Mouse (Mus musculus) small intestine, adult 2 months (tissue): ENCODE measurements around the gene Tbc1d30. TPM values are rescaled to one million over a fixed set of nuclear protein-coding genes. Genes with fewer than 3 reads are reported as not detected.
A peak's percentile ranks its signal among the peaks of the same experiment; 100 is the strongest.

Source experiments
- H3K27ac ChIP-seq: fragments of 200-500 bp; 2 replicates; pipeline ENCODE4 v1.5.1; 2012; ENCODE audit warnings: low read depth, low read length, control low read depth, inconsistent platforms; ENCODE audit not compliant: insufficient read depth
- H3K27me3 ChIP-seq: fragments of 200-500 bp; 2 replicates; pipeline ENCODE4 v1.6.1; 2012; ENCODE audit warnings: mild to moderate bottlenecking, moderate library complexity, low read length, inconsistent platforms; ENCODE audit not compliant: control insufficient read depth, insufficient read depth
- H3K36me3 ChIP-seq: fragments of 200-500 bp; 2 replicates; pipeline ENCODE4 v1.6.1; 2012; ENCODE audit warnings: mild to moderate bottlenecking, low read length, control low read depth, inconsistent platforms; ENCODE audit not compliant: control insufficient read depth, insufficient read depth
- H3K4me1 ChIP-seq: fragments of 200-500 bp; 2 replicates; pipeline ENCODE4 v1.6.1; 2012; ENCODE audit warnings: low read length, inconsistent platforms, mixed read lengths; ENCODE audit not compliant: control insufficient read depth, insufficient read depth, insufficient read length
- H3K4me3 ChIP-seq: fragments of 200-500 bp; 2 replicates; pipeline ENCODE4 v1.5.1; 2012; ENCODE audit warnings: low read depth, mild to moderate bottlenecking, control low read depth, inconsistent platforms, low read length, moderate library complexity
- CTCF ChIP-seq: fragments of 200-500 bp; IDR thresholded peaks from 2 replicates; pipeline ENCODE4 v1.5.1; 2012; ENCODE audit warnings: low read depth, mild to moderate bottlenecking, control low read depth, inconsistent platforms, low read length, moderate library complexity, mixed read lengths; ENCODE audit not compliant: insufficient replicate concordance, insufficient read length; ENCODE audit errors: extremely low read depth
- POLR2A ChIP-seq: fragments of 200-500 bp; IDR thresholded peaks from 2 replicates; pipeline ENCODE4 v1.6.1; 2012; ENCODE audit warnings: low read depth, mild to moderate bottlenecking, control low read depth, inconsistent platforms, low read length, moderate library complexity
- WGBS: fragments of 180-500 bp; shearing (Covaris S2); methylation state at CpG from one replicate; pipeline ENCODE4 v1.1.7; 2018; 5-methylcytosine and 5-hydroxymethylcytosine counted together
- polyA plus RNA-seq: library from polyadenylated mRNA; depleted of rRNA; stranded (reverse); fragments of >200 nt; gene quantifications from 2 replicates; pipeline ENCODE4 v1.2.3, GENCODE M21; 2012

Tbc1d30 gene
- polyA plus RNA-seq, 1 experiment = 5.5 TPM

DNA sequence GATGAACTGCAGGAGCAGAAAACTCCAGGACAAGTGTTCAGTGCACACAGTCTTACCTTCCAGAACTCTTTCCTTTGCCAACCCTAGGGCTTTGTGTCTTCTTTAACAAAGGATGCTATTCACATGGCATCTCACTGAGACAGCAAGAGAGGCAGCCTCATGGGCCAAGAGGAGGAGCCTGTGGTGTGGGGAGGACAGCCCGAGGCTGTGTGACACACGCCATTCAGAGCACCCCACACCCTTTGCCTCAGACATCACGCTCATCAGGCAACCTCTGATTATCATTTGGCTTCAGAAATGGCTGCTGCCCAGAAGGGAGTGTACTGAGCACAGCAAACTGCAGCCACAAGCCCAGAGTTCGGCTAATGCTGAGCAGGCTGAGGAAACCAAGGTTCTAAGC, 36.9 kb downstream of the Tbc1d30 start:
- whole genome bisulfite sequencing = 64% methylated on average over 4 of the region's 4 CpGs

DNA sequence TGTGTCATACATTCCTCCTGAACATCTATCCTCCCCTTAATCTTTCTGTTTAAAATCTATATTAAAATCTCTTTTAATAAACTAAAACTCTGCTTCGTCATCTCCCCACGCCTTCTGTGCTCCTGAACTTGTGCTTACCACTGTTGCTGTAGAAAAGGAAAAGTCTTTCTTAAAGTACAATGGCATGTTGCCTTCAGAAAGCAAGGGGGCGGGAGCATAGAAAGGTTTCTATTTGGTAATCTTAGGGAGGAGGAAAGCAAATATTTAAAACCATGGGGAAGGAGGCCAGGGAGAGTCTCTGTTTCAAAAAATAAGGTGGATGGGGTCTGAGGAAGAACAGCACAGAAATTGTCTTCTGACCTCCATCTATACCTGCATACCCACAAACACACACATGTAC, 38.0 kb downstream of the Tbc1d30 start:
- H3K4me1 ChIP-seq = peaks cover 9% of the 10 kb centered on the region
- no peak overlapping the region for H3K4me3 ChIP-seq
- H3K27me3 ChIP-seq = peaks cover 11% of the 10 kb centered on the region; the same call in 1 of the 2 replicates
- H3K27ac ChIP-seq = no peak overlapping the region
- TF ChIP-seq CTCF = no peak
- TF ChIP-seq POLR2A = no peak
- no peaks in the 10 kb centered on the region for H3K36me3 ChIP-seq
- 95% methylated on average over 3 of the region's 3 CpGs for WGBS

More for the DNA sequence above, 36.9 kb downstream of the Tbc1d30 start:
- Histone ChIP-seq H3K27me3 (peaks cover 10% of the 10 kb centered on the region; the same call in 1 of the 2 replicates), H3K4me1 (peaks cover 9% of the 10 kb centered on the region), H3K36me3 (no peaks in the 10 kb centered on the region), H3K27ac (no peak overlapping the region), H3K4me3 (no peak overlapping the region)
- TF ChIP-seq CTCF (no peak), POLR2A (no peak)

GRCm38 (mm10) chr10:121310511-121311221, 40.4 kb downstream of the Tbc1d30 start:
- H3K4me1 ChIP-seq = peaks cover 7% of the 10 kb centered on the region
- no peaks in the 10 kb centered on the region for H3K36me3 ChIP-seq
- peaks cover 11% of the 10 kb centered on the region; the same call in 1 of the 2 replicates for H3K27me3 ChIP-seq
- peak overlapping the region; percentile 60 for H3K4me3 ChIP-seq
- TF ChIP-seq POLR2A = no peak
- TF ChIP-seq CTCF = no peak
- WGBS = 1% methylated on average over 77 of the region's 77 CpGs
- H3K27ac ChIP-seq = no peak overlapping the region

- WGBS = 6% methylated on average over 32 of the region's 32 CpGs
Observed at GRCm38 (mm10) chr10:121309801-121310510, 41.1 kb downstream of the Tbc1d30 start.

GRCm38 (mm10) chr10:121309123-121309655, 41.9 kb downstream of the Tbc1d30 start:
- no peak overlapping the region for H3K27ac ChIP-seq
- H3K4me3 ChIP-seq = no peak overlapping the region
- peaks cover 7% of the 10 kb centered on the region for H3K4me1 ChIP-seq
- H3K27me3 ChIP-seq = peaks cover 11% of the 10 kb centered on the region; the same call in 1 of the 2 replicates
- H3K36me3 ChIP-seq = no peaks in the 10 kb centered on the region
- no peak for TF ChIP-seq POLR2A
- TF ChIP-seq CTCF = no peak
- 63% methylated on average over 11 of the region's 11 CpGs for WGBS

More at GRCm38 (mm10) chr10:121309801-121310510, 41.1 kb downstream of the Tbc1d30 start:
- peak overlapping the region; percentile 60 for H3K4me3 ChIP-seq
- peaks cover 7% of the 10 kb centered on the region for H3K4me1 ChIP-seq
- H3K27ac ChIP-seq = no peak overlapping the region
- no peaks in the 10 kb centered on the region for H3K36me3 ChIP-seq
- no peak for TF ChIP-seq CTCF
- TF ChIP-seq POLR2A = no peak
- H3K27me3 ChIP-seq = peaks cover 11% of the 10 kb centered on the region; the same call in 1 of the 2 replicates

GRCm38 (mm10) chr10:121305441-121305840, 45.6 kb downstream of the Tbc1d30 start:
- WGBS = 70% methylated on average over 5 of the region's 5 CpGs
- peaks cover 10% of the 10 kb centered on the region; the same call in 1 of the 2 replicates for H3K27me3 ChIP-seq
- TF ChIP-seq CTCF = no peak
- H3K36me3 ChIP-seq = peaks cover 4% of the 10 kb centered on the region; the same call in 1 of the 2 replicates
- no peak overlapping the region for H3K27ac ChIP-seq
- H3K4me1 ChIP-seq = peaks cover 5% of the 10 kb centered on the region
- no peak overlapping the region for H3K4me3 ChIP-seq

- Histone ChIP-seq H3K27me3 (no peaks in the 10 kb centered on the region), H3K36me3 (peaks cover 4% of the 10 kb centered on the region; the same call in 1 of the 2 replicates), H3K4me3 (no peak overlapping the region), H3K4me1 (no peaks in the 10 kb centered on the region), H3K27ac (no peak overlapping the region)
- 82% methylated on average over 3 of the region's 3 CpGs for WGBS
- no peak for TF ChIP-seq POLR2A
- TF ChIP-seq CTCF = no peak
Observed at GRCm38 (mm10) chr10:121303559-121303958, 47.5 kb downstream of the Tbc1d30 start.
